ENCODE assay signal across 10 mouse cellular contexts in the genomic region with DNA sequence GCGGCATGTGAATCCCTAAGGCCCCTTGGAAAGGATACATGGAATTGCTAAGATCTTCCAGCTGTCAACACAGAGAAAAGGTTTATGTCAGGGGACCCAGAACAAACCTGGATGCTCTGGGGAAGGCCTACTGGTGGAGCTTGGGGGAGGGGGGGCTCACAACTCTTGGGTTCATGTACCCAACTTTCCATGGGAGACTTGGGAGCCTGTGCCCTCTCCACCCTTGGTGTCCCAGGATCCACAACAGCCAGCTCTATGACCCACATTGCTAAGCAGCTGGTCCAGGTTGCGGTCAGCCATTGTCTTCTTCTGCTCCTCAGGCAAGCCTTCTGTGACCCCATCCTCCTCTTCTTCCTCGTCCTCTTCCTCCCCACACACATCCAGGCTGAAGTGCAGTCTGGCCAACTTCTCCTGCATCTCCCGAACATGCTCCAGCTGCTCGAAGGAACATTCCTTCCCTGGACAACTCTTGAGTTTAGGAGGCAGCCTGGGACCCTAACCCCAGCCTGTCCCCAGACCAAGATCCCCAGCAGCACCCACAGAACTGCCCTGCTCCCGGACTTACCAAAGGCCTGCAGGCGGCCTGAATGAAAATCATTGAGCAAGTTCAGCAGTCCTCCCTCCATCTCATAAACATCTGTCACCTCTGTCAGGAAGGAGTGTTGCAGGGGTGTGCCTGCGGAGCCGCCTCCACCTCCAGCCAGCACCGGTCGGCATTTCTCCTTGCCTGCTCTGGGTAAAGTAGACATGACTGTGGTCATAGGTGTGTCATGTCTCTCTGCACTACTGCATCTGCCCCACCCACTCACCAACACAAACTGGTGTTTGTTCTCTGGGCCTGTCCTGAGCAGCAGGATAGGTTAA. TPM values are rescaled to one million over a fixed set of nuclear protein-coding genes. Genes with fewer than 3 reads are reported as not detected.
DNase-seq lines count a peak whose midpoint lies in the region; ATAC-seq lines count a peak whose summit lies in the region.
"Had no signal": no experiment of that assay in that cellular context is flagged by ENCODE, and none has a peak within 500 bp of the region (broad histone marks: within the 10 kb centered on the region; RNA-seq: fewer than 3 reads in every experiment).

No protein-coding gene starts in this region.

- no peak overlapping the region for H3K9ac ChIP-seq in heart, embryonic 16.5 days (ENCODE audit: low read length)
- no peak overlapping the region for H3K9ac ChIP-seq in lung, embryonic 15.5 days
- peak overlapping the region; percentile 27; the same call in 1 of the 2 replicates for H3K9ac ChIP-seq in limb, embryonic 13.5 days

- no peaks in the 10 kb centered on the region for H3K9me3 ChIP-seq in heart, embryonic 16.5 days (replicated peaks; ENCODE audit: control insufficient read depth, low read length)
- no peaks in the 10 kb centered on the region for H3K9me3 ChIP-seq in lung, embryonic 15.5 days
- no peaks in the 10 kb centered on the region for H3K9me3 ChIP-seq in limb, embryonic 13.5 days

- H3K27ac ChIP-seq in heart, embryonic 16.5 days (ENCODE audit: low read length), result peak overlapping the region; percentile 34
- H3K27ac ChIP-seq in lung, embryonic 15.5 days, result peak overlapping the region; percentile 68
- H3K27ac ChIP-seq in limb, embryonic 13.5 days, result no peak overlapping the region

- H3K4me3 ChIP-seq in heart, embryonic 16.5 days (ENCODE audit: low read length), result 0 out of 2 replicates have a peak overlapping the region, but pooled peaks have one; percentile 4
- H3K4me3 ChIP-seq in lung, embryonic 15.5 days, result no peak overlapping the region
- no peak overlapping the region for H3K4me3 ChIP-seq in limb, embryonic 13.5 days

- ATAC-seq in heart, embryonic 16.5 days (replicated peaks; ENCODE audit: extremely low read depth, insufficient read depth, low FRiP score), result no peak
- ATAC-seq in lung, embryonic 15.5 days (ENCODE audit: borderline replicate concordance, extremely low read depth, low FRiP score, low TSS enrichment), result no peak
- ATAC-seq in limb, embryonic 13.5 days (ENCODE audit: low FRiP score, low read depth), result no peak
- ATAC-seq: forebrain, embryonic 16.5 days had no signal

- WGBS in heart, embryonic 16.5 days, result 79% methylated on average over 11 of the region's 11 CpGs
- 76% methylated on average over 11 of the region's 11 CpGs for WGBS in lung, embryonic 15.5 days
- WGBS in limb, embryonic 13.5 days, result 81% methylated on average over 11 of the region's 11 CpGs

- DNase-seq in adrenal gland, adult (ENCODE audit: inconsistent age in 2 of 2, low spot score in 1 of 2), result peak; percentile 40 to 52
- no peak for DNase-seq in adrenal gland, postnatal 10 days
- DNase-seq in heart, adult 8-10 months (ENCODE audit: low spot score), result no peak
- DNase-seq in lung, postnatal 25 days (ENCODE audit: low spot score), result no peak
- DNase-seq in thymus, postnatal 25 days, result no peak
- DNase-seq: adrenal gland, postnatal 25 days had no signal

- H3K27me3 ChIP-seq in heart, embryonic 16.5 days (ENCODE audit: control insufficient read depth, insufficient read depth, low read length), result no peaks in the 10 kb centered on the region
- H3K27me3 ChIP-seq in lung, embryonic 15.5 days, result no peaks in the 10 kb centered on the region
- no peaks in the 10 kb centered on the region for H3K27me3 ChIP-seq in limb, embryonic 13.5 days

- peak overlapping the region; percentile 13 for H3K4me2 ChIP-seq in heart, embryonic 16.5 days (ENCODE audit: low read depth, low read length)
- peak overlapping the region; percentile 11; the same call in 1 of the 2 replicates for H3K4me2 ChIP-seq in lung, embryonic 15.5 days
- H3K4me2 ChIP-seq in limb, embryonic 13.5 days (replicated peaks), result 0 out of 2 replicates have a peak overlapping the region, but pooled peaks have one; percentile 1

- peaks cover 13% of the 10 kb centered on the region; the same call in 1 of the 2 replicates for H3K36me3 ChIP-seq in heart, embryonic 16.5 days (ENCODE audit: control insufficient read depth, insufficient read depth)
- H3K36me3 ChIP-seq in lung, embryonic 15.5 days, result no peaks in the 10 kb centered on the region; the same call in none of the 2 replicates
- peaks cover 18% of the 10 kb centered on the region for H3K36me3 ChIP-seq in limb, embryonic 13.5 days

- H3K4me1 ChIP-seq in heart, embryonic 16.5 days (ENCODE audit: control insufficient read depth, insufficient read depth, low read length), result peaks cover 31% of the 10 kb centered on the region
- H3K4me1 ChIP-seq in lung, embryonic 15.5 days, result peaks cover 37% of the 10 kb centered on the region
- H3K4me1 ChIP-seq in limb, embryonic 13.5 days, result peaks cover 38% of the 10 kb centered on the region

RNA-seq across cellular contexts. Expression of a gene that starts 1.8 kb away (rescaled TPM):
- 10 to 100 TPM; 17.4 to 28.2 TPM for total RNA-seq in adrenal gland, postnatal 10 days (2021)
- polyA plus RNA-seq in heart, embryonic 16.5 days (2015; fragmentation: Nextera tagmentation; extraction: Ambion mirVana), result 22.7 and 22.9 TPM in 2 replicates
- 10 to 100 TPM; 14.6 to 22.9 (median 19.0) TPM for total RNA-seq in heart, adult 8-10 months (2022)
- 29.8 and 30.6 TPM in 2 replicates for polyA plus RNA-seq in lung, embryonic 15.5 days (2015; fragmentation: Nextera tagmentation; extraction: Ambion mirVana)
- 28.6 and 30.2 TPM in 2 replicates for polyA plus RNA-seq in limb, embryonic 13.5 days (2015; fragmentation: Nextera tagmentation; extraction: Ambion mirVana)

RNA-seq across cellular contexts. Expression of a gene that starts 3.1 kb away (rescaled TPM):
- 10 to 100 TPM; 59.4 to 64.4 TPM for total RNA-seq in adrenal gland, postnatal 10 days (2021)
- polyA plus RNA-seq in heart, embryonic 16.5 days (2015; fragmentation: Nextera tagmentation; extraction: Ambion mirVana), result 50.9 and 55.0 TPM in 2 replicates
- 10 to 100 TPM; 11.9 to 20.3 (median 14.6) TPM for total RNA-seq in heart, adult 8-10 months (2022)
- 51.4 and 59.5 TPM in 2 replicates for polyA plus RNA-seq in lung, embryonic 15.5 days (2015; fragmentation: Nextera tagmentation; extraction: Ambion mirVana)
- 48.5 and 51.7 TPM in 2 replicates for polyA plus RNA-seq in limb, embryonic 13.5 days (2015; fragmentation: Nextera tagmentation; extraction: Ambion mirVana)

RNA-seq across cellular contexts. Expression of a gene that starts 6.6 kb away (rescaled TPM):
- 1 to 10 TPM in 1 of 2 experiments, under 1 TPM in 1; 0.99 to 2.0 TPM for total RNA-seq in adrenal gland, postnatal 10 days (2021)
- polyA plus RNA-seq in heart, embryonic 16.5 days (2015; fragmentation: Nextera tagmentation; extraction: Ambion mirVana), result 1.8 and 2.7 TPM in 2 replicates
- 1 to 10 TPM in 2 of 4 experiments, under 1 TPM in 2; 0.32 to 1.2 (median 0.82) TPM for total RNA-seq in heart, adult 8-10 months (2022)
- polyA plus RNA-seq in lung, embryonic 15.5 days (2015; fragmentation: Nextera tagmentation; extraction: Ambion mirVana), result 1.5 and 2.1 TPM in 2 replicates
- polyA plus RNA-seq in limb, embryonic 13.5 days (2015; fragmentation: Nextera tagmentation; extraction: Ambion mirVana), result 1.7 and 2.3 TPM in 2 replicates

RNA-seq across cellular contexts. Expression of a gene that starts 20.2 kb away (rescaled TPM):
- 10 to 100 TPM; 83.6 to 86.2 TPM for total RNA-seq in adrenal gland, postnatal 10 days (2021)
- polyA plus RNA-seq in heart, embryonic 16.5 days (2015; fragmentation: Nextera tagmentation; extraction: Ambion mirVana), result 148 and 152 TPM in 2 replicates
- 10 to 100 TPM; 40.4 to 44.9 (median 42.0) TPM for total RNA-seq in heart, adult 8-10 months (2022)
- polyA plus RNA-seq in lung, embryonic 15.5 days (2015; fragmentation: Nextera tagmentation; extraction: Ambion mirVana), result 187 and 191 TPM in 2 replicates
- polyA plus RNA-seq in limb, embryonic 13.5 days (2015; fragmentation: Nextera tagmentation; extraction: Ambion mirVana), result 211 and 218 TPM in 2 replicates

RNA-seq across cellular contexts. Expression of a gene that starts 20.2 kb away (rescaled TPM):
- 100 to 1,000 TPM; 192 to 198 TPM for total RNA-seq in adrenal gland, postnatal 10 days (2021)
- polyA plus RNA-seq in heart, embryonic 16.5 days (2015; fragmentation: Nextera tagmentation; extraction: Ambion mirVana), result 178 and 180 TPM in 2 replicates
- 100 to 1,000 TPM; 118 to 136 (median 130) TPM for total RNA-seq in heart, adult 8-10 months (2022)
- 259 and 262 TPM in 2 replicates for polyA plus RNA-seq in lung, embryonic 15.5 days (2015; fragmentation: Nextera tagmentation; extraction: Ambion mirVana)
- polyA plus RNA-seq in limb, embryonic 13.5 days (2015; fragmentation: Nextera tagmentation; extraction: Ambion mirVana), result 285 and 288 TPM in 2 replicates

Comparison
In these comparisons a context has a peak if more than half of its experiments do, and no peak if none do; other contexts are left out.
1. DNase-seq: peak in adrenal gland, adult (2 of 2); none in adrenal gland, postnatal 10 days (single experiment), heart, adult 8-10 months (single experiment), lung, postnatal 25 days (single experiment) and thymus, postnatal 25 days (single experiment).
2. Peak in every context shown above with its lines, with median percentiles within 50 percentile points of each other: H3K4me2 ChIP-seq.